Mouse (Mus musculus) mouse trophoblast stem cell (cell line): ENCODE data around the gene Aifm2.

Experiments used
- in situ Hi-C, 2 experiments: fragments of 300-500 bp; cut with MseI, MboI; formaldehyde crosslinking; loops; 2 replicates in 1 of 2; 3 replicates in 1 of 2; pipeline ENCODE4 v1.15.1; 2025

Gene Aifm2

GRCm38 (mm10) chr10:61715996-61716864 lies 1.2 kb downstream of the Aifm2 start:
- in situ Hi-C loops = no loop called here

- in situ Hi-C loops = no loop called here
Observed at GRCm38 (mm10) chr10:61717406-61718296, 2.6 kb downstream of the Aifm2 start.

GRCm38 (mm10) chr10:61720331-61720730 lies 5.3 kb downstream of the Aifm2 start:
- in situ Hi-C loops = no loop called here

- in situ Hi-C loops = no loop called here
Observed at GRCm38 (mm10) chr10:61722215-61722614, 7.2 kb downstream of the Aifm2 start.

GRCm38 (mm10) chr10:61723271-61723670 lies 8.2 kb downstream of the Aifm2 start:
- in situ Hi-C loops = no loop called here

GRCm38 (mm10) chr10:61729181-61729580 lies 14.1 kb downstream of the Aifm2 start:
- in situ Hi-C loops = no loop called here

- in situ Hi-C loops = no loop called here
Observed at GRCm38 (mm10) chr10:61730171-61730570, 15.1 kb downstream of the Aifm2 start.

GRCm38 (mm10) chr10:61734377-61734776 lies 19.3 kb downstream of the Aifm2 start:
- in situ Hi-C loops = no loop called here

GRCm38 (mm10) chr10:61736671-61737078 lies 21.6 kb downstream of the Aifm2 start:
- in situ Hi-C loops = no loop called here

- in situ Hi-C loops = no loop called here
Observed at GRCm38 (mm10) chr10:61737537-61737936, 22.5 kb downstream of the Aifm2 start.

GRCm38 (mm10) chr10:61738126-61738525 lies 23.1 kb downstream of the Aifm2 start:
- in situ Hi-C loops = no loop called here

GRCm38 (mm10) chr10:61741306-61741705 lies 26.2 kb downstream of the Aifm2 start:
- in situ Hi-C loops = no loop called here

GRCm38 (mm10) chr10:61741873-61742272 lies 26.8 kb downstream of the Aifm2 start:
- in situ Hi-C loops = no loop called here

GRCm38 (mm10) chr10:61742336-61742735 lies 27.3 kb downstream of the Aifm2 start:
- in situ Hi-C loops = no loop called here

- in situ Hi-C loops = no loop called here
Observed at GRCm38 (mm10) chr10:61745133-61745532, 30.1 kb downstream of the Aifm2 start.

- in situ Hi-C loops = no loop called here
Observed at GRCm38 (mm10) chr10:61747302-61747701, 32.2 kb downstream of the Aifm2 start.

GRCm38 (mm10) chr10:61750014-61750413 lies 35.0 kb downstream of the Aifm2 start:
- in situ Hi-C loops = no loop called here

- in situ Hi-C loops = no loop called here
Observed at GRCm38 (mm10) chr10:61751534-61752219, 36.6 kb downstream of the Aifm2 start.

- in situ Hi-C loops = no loop called here
Observed at GRCm38 (mm10) chr10:61753071-61753470, 38.0 kb downstream of the Aifm2 start.

- in situ Hi-C loops = no loop called here
Observed at GRCm38 (mm10) chr10:61757022-61757421, 42.0 kb downstream of the Aifm2 start.

- in situ Hi-C loops = no loop called here
Observed at GRCm38 (mm10) chr10:61758904-61759303, 43.8 kb downstream of the Aifm2 start.

GRCm38 (mm10) chr10:61759869-61760268 lies 44.8 kb downstream of the Aifm2 start:
- in situ Hi-C loops = no loop called here
